1 mouse cellular context compared by ENCODE assay signal in the genomic region with DNA sequence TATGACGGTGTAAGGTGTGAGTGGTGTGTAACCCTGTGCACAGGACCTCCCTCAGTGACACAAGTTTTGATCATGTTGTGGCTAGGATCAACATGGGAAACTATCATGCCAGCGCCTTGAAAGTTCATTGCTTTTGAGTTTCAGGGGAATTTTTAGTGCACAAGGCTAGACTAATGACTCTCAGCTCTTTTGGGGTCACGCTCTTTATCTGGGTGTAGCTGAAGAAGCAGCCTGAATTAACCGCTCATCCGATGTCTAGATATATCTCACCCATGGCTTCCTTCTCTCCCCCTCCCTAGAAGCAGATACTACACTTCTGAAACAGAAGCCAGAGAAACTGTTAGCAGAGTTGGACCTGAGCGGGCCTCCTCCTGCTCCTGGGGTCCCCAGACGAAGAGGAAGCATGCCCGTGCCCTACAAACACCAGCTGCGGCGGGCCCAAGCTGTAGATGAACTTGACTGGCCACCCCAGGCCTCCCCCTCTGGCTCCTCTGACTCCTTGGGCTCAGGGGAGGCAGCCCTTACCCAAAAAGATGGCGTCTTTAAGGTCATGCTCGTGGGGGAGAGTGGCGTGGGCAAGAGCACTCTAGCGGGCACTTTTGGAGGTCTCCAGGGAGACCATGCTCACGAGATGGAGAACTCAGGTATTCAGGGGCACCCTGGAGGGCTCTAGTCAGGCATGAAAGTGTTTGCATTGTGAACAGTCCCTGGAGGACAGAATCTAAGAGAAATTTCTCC.
TF ChIP-seq lines count a peak whose summit lies in the region.

No protein-coding gene starts in this region.

TF ChIP-seq in MEL, 35 proteins besides CTCF, POLR2A, EP300 and RAD21:
- TF ChIP-seq GATA1 (IDR thresholded peaks at IDR 0.05; ENCODE audit: low read depth, low read length): peak; percentile 79; the same call in 1 of the 2 replicates
- TF ChIP-seq NELFE (IDR thresholded peaks at IDR 0.05; ENCODE audit: low read depth, low read length): peak; percentile 38; the same call in 1 of the 2 replicates
- TF ChIP-seq HCFC1 (IDR thresholded peaks at IDR 0.05; ENCODE audit: low read depth, low read length): peak; percentile 32; the same call in 1 of the 2 replicates
- peak; percentile 76 for TF ChIP-seq MYB (IDR thresholded peaks at IDR 0.05; ENCODE audit: low read depth, low read length)
- TF ChIP-seq ETS1 (IDR thresholded peaks at IDR 0.05; ENCODE audit: low read depth, low read length): peak; percentile 64; the same call in 1 of the 2 replicates
- peak; percentile 71 for TF ChIP-seq MAX (IDR thresholded peaks at IDR 0.05; ENCODE audit: low read length)
- TF ChIP-seq TBP (IDR thresholded peaks at IDR 0.05; ENCODE audit: low read depth, low read length): 0 out of 2 replicates have a peak, but pooled peaks have one; percentile 46
- no peak for TF ChIP-seq ZKSCAN1 (IDR thresholded peaks at IDR 0.05; ENCODE audit: low read depth, low read length)
- TF ChIP-seq MAZ (IDR thresholded peaks at IDR 0.05; ENCODE audit: low read depth, low read length): 0 out of 2 replicates have a peak, but pooled peaks have one; percentile 58
- TF ChIP-seq MEF2A (IDR thresholded peaks at IDR 0.05; ENCODE audit: extremely low read depth, insufficient replicate concordance, low read depth, low read length, poor library complexity, severe bottlenecking): 0 out of 2 replicates have a peak, but pooled peaks have one; percentile 23
- no peak for TF ChIP-seq ZMIZ1 (IDR thresholded peaks at IDR 0.05; ENCODE audit: low read depth, low read length)
- TF ChIP-seq UBTF (IDR thresholded peaks at IDR 0.05; ENCODE audit: borderline replicate concordance, insufficient read depth, low read depth, low read length): no peak
- TF ChIP-seq ZC3H11A (IDR thresholded peaks at IDR 0.05; ENCODE audit: low read depth, low read length): no peak
- peak; percentile 63; the same call in 1 of the 2 replicates for TF ChIP-seq RCOR1 (IDR thresholded peaks at IDR 0.05; ENCODE audit: low read depth, low read length)
- peak; percentile 60; the same call in 1 of the 2 replicates for TF ChIP-seq BHLHE40 (IDR thresholded peaks at IDR 0.05; ENCODE audit: borderline replicate concordance, low read depth, low read length)
- no peak for TF ChIP-seq USF2 (IDR thresholded peaks at IDR 0.05; ENCODE audit: borderline replicate concordance in 1 of 2, insufficient read depth in 1 of 2, low read depth in 1 of 2, low read length in 2 of 2)
- no peak for TF ChIP-seq TAL1 (IDR thresholded peaks at IDR 0.05; ENCODE audit: low read length)
- TF ChIP-seq SIN3A (IDR thresholded peaks at IDR 0.05; ENCODE audit: low read length): peak; percentile 62
- TF ChIP-seq JUND (IDR thresholded peaks at IDR 0.05; ENCODE audit: low read depth, low read length): 0 out of 2 replicates have a peak, but pooled peaks have one; percentile 18
- 0 out of 2 replicates have a peak, but pooled peaks have one; percentile 24 for TF ChIP-seq E2F4 (IDR thresholded peaks at IDR 0.05; ENCODE audit: borderline replicate concordance, low read depth, low read length)
- TF ChIP-seq POLR2AphosphoS5 (IDR thresholded peaks at IDR 0.05; ENCODE audit: borderline replicate concordance, low read depth, low read length): no peak
- 0 out of 2 replicates have a peak, but pooled peaks have one; percentile 41 for TF ChIP-seq TCF12 (IDR thresholded peaks at IDR 0.05; ENCODE audit: low read depth, low read length)
